Mouse (Mus musculus): ENCODE results near the gene Zfp512.
"Not testable (repeated sequence)": the region's sequence is repeated elsewhere in the genome, so short reads cannot be mapped to it uniquely, and the experiment has no call there.

Zfp512 gene

DNA sequence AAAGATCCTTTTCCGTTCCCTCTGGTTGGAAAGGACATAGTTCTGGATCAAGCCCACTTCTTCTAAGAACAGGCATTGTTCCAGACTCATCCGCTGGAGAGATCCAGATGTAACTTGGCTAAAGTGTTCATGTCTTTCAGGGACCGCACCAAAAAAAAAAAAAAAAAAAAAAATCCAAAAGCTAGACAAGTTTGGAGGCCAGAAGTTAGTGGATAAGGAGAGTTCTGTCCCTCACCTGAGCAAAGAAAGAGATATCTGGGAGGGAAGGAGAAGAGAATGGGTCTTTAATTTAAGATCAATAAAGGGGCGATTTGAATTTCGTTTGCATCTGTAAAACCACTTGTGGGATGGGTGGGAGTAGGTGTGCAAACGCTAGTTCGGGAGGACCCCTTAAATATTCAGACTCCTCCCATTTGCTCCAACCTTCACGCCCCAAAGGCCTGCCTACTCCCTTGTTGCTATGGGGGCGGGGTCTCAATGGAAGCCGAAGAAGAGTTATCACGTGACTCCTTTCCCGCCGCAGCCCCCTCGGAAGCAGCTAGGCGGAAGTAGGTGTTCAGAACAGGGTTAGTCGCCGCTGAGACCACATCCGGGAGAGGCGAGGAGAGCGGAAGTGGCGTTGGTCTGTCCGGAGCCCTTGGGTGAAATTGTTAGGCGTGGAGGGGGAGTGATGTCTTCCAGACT, at the start of gene Zfp512:
Zfp512 (plus strand) TSS at position 554 of the 684 bp plus-strand sequence.
- DNase-seq (ENCODE audit: low read depth): peak; percentile 88

DNA sequence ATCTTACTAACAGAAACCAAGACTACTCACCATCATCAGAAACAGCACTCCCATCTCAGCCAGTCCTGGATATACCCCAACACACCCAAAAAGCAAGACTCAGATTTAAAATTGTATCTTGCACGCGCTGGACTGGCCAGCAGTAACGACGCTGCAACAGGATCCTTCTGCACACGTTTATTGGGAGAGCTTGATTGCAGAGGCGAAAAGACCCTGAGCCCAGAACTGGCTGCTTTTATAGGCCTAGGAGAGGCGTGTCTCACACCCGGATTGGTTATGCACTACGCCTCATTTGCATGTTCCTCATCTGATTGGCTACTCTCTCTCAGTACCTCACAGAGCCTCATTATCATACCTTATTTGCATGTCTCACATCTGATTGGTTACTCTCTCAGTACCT, 17.5 kb upstream of the Zfp512 start:
- not testable (repeated sequence) for DNase-seq (ENCODE audit: low read depth)

DNA sequence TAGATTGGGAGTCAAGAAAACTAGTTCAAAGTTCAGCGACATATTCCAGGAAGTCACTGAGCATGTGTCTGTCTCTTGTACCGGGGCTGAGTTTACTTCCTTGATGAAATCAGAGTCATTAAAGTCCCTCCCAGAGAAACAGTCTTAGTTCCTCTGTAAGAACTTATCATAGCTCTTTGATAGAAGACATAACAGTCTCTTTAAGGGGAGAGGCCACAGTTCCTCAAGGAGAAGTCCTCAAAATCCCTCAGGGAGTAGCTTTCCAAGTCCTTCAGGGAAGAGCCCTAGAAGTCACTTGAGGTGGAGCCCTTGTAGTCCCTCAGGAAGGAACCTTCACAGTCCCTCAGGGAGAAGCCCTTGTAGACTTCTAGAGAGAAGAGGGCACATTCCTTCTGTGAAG, 895 bp upstream of the Zfp512 start:
- peak; percentile 44 for DNase-seq (ENCODE audit: low read depth)

DNA sequence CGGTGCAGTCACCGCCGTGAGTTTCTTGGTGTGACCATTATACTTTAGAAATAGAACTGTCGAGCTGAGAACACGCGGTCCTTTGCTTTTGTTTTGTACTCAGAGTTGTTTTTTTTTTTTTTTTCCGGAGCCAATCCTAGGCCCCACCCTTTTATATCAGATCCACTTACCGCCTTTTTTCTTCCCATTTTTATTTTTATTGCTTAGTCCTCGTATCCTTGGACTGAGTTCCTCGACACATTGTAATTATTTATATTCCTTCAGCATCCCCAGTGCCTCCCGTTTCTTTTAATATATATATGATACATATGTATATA, 289 bp downstream of the Zfp512 start:
- DNase-seq (ENCODE audit: low read depth): no peak

DNA sequence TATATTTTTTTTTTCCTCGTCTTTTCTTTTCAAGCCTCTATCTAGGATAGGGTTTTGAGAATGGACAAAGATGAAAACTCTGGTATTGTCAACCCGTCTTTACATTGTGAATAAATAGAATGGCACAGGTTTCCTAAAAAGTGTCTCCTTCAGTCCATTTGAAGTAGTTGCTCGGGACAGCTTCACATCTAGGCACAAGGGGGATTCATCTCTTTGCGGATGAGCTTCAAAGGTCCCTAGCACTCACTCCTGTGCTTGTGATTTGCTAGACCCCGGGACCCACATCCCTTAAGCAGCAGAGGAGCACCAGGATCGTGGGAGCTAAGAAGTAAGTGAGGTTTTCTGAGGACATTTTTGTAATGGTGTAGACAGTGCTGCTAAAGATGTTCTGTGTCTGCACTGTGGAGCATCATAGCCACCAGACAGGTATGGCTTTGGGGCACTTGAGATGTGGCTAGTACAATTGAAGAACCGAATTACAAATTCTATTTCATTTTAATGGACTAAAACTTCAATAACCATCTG, 717 bp downstream of the Zfp512 start:
- peak; percentile 28 for DNase-seq (ENCODE audit: low read depth)

DNA sequence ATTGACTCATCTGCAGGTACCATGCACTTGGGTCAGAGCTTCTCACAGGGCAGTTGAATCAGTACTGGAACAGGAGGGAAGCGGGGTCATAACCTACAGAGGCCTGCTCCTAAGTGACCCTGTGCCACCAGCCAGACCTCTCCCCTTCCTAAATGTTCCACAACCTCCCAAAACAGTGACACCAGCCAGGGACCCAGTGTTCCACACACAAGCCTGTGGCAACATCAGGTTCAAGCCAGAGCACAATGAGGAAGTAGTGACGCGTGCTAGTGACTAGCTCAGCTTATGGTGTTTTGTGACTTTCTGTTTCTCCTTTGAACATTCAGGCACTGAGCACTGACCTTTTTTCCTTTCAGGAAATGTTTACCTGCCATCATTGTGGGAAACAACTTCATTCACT, 15.6 kb downstream of the Zfp512 start:
- DNase-seq (ENCODE audit: low read depth): no peak

DNA sequence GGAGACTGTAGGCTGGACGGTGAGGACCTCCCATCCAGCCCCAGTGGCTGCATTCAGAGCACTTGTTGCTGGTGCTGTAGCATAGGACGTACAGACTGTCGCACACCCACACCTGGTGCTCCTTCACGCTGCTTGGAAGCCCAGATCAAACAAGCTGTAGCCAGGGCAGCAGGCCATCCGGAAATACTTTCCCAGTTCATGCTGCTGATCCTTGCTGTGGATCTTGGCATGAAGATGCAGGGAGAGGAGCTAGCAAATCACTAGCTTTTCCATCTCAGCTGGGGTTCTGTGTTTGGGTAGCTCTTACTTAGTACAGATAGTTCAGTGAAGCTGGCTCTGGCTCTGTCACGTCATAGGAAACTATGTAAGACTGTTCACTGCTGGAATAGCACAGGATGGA, 17.5 kb downstream of the Zfp512 start:
- no peak for DNase-seq (ENCODE audit: low read depth)

DNA sequence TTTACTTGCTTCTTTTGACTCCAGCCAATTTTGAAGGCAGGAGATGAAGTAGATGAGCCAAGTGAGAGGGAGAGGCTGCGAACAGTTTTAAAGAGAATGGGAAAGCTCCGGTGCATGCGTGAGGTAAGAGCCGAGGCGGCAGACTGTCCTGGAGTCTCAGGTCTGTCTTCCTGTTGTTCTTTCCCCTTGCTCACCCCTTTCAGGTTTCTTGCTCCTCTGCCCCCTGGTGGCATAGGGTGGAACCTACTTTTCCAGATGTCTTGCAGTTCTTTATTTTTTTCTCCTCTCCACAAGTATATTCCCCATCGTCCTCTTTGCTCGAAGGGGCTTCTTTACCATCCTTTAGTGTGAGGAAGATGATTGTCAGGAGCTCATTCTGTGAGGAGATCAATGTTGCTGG, 18.1 kb downstream of the Zfp512 start:
- DNase-seq (ENCODE audit: low read depth): peak; percentile 67

DNA sequence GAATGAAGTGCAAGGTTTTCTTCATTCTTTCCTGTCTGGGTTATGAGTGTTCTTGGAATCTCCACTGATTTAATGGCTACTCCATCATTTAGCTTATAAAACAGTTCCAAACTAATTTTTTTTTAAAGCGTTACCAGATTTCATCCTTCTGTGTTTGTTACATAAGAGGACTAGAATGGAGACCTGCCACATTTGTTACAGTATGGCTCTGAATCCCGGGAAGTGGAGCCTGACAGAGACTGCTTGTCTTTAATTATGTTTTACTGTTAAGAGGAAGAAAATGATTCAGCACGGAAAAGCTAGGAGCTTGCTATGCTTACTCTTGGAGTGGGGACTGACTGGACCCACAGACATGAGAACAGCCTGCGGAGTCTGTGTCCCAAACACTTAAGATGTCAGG, 28.3 kb downstream of the Zfp512 start:
- no peak for DNase-seq (ENCODE audit: low read depth)

DNA sequence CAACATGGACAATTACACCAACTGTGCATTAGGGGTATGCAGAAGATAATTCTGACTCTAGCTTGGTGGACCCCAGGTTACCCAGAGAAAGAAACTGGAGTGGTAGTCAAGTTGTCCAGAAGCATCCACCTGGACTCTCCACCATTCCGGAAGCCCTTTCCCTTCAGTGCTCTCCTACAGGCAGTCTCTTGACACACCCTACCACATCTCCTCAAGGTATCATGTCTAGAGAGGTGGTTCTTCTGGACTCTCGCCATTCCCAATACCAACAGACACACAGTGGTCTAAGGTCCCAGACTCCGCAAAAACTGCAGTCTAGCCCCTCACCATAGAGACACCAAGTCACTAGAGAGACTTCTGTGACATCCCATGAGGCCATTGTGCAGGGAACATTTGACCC, 33.2 kb downstream of the Zfp512 start, which contains the start of gene 4930548H24Rik:
4930548H24Rik (plus strand) TSS at position 301 of the 400 bp plus-strand sequence.
- DNase-seq (ENCODE audit: low read depth): no peak

DNA sequence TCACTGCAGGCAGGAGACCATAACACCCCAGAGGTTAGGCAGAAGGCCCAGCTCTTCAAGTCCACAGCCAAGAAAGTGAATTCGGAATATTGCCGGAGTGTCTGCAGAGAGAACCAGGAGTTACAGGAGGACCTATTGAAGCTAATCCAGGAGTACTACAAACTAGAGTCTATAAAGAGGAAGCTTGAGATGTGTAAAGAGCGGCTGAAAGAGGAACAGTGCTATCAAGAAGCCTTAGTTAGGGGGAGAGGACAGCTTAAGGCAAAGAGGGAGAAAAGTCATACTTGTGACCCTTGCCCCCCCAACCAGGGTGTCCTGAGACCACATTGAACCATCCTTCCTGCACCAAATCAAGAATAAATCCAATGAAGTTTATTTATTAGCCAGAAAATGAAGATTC, 35.7 kb downstream of the Zfp512 start:
- no peak for DNase-seq (ENCODE audit: low read depth)

DNA sequence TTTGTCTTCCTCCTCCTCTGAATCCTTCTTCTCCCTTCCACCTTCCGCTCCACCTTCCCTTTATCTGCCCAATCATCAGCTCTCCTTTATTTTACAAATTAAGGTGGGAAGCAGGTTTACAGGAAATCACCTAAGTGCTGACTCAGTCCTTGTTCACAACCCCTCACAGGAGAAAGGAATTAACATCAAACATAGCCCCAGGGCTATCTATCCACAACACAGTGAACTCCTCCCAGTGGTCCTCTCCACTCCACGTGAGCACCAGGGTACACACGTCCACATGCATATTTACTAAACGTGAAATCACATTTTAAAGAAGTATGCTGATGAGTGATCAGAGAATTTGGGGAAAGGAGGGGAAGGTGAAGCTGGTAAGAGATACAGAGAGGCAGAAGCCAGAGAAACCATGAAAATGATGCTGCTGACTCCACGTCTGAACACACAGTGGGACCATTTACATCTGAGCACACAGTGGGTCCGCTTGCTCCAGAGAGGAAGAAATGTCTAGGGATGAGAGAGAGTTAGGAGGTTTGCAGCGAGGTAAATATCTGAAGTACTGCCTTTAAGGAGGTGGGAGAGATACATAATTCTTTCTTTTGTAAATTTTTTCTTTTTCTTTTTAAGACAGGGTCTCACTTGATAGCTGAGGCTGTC, 37.0 kb downstream of the Zfp512 start:
- no peak for DNase-seq (ENCODE audit: low read depth)

DNA sequence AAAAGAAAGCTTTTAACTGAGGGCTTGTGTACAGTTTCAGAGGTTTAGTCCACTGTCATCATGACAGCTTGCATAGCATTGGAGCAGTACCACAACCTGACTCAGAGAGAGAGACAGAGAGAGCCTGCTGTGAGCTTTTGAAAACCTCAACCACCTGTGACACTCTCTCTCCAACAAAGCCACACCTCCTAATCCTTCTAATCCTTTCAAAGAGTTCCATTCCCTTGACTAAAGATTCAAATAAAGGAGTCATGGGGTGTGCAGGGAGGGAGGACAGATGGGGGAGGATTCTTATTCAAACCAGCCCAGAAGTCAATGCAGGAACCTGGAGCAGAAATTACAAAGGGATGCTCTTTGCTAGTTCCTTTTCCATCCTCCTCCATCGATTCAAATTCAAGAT, 39.8 kb downstream of the Zfp512 start:
- DNase-seq (ENCODE audit: low read depth): no peak

DNA sequence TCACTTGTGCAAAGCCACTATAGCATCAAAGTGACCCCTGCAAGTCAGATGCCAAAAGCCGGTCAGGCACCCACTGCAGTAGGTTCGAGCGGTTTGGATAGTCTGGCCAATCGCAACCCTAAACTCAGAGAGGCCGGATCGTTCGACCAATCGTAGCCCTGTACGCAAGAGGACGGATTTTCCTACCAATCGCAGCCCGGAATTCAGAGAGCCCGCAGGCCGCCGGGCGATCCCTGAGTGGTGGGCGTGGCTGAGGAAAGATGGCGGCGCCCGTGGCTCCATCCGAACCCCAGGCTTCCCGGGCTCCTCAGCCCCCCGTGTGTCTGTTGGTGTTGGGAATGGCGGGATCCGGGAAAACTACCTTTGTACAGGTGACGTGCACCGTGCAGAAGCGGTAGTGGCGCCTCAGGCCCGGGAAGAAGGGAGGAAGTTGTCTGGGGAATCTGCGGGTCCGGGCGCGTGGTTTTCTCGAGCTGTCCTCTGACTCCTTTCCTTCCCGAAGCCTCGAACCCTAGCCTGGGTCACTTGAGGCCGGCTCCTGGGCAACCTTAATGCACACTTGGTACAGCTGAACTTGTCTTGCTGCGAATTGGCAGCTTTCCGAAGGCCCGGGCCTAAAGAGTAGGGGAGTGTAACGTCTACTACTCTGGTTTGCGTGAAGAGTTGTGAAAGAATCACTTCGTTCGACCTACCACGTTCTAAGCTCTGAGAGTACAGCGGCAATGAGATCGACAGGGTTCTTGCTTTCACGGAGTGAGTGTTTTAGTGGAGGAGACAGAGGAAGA, 42.5 kb downstream of the Zfp512 start, which contains the start of gene Gpn1:
Gpn1 (plus strand) TSS at position 229 of the 785 bp plus-strand sequence.
- DNase-seq (ENCODE audit: low read depth): peak; percentile 86

DNA sequence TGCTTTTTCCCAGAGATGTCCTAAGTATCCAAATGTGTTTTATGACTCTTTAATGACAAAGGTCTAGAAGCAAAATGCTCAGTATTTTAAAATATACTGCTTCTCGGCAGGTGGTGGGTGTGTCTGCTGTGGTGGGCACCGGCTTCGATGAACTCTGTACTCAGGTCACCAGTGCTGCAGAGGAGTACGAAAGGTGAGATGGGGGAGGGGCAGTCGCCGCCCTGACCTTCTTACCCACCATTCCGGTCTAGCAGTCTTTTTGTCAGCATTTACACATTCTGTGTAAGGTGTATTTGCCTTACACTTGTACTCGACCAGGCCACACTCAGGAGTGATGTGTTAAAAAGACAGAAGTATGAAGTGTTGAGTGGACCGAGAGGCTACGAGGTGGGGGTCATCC, 52.6 kb downstream of the Zfp512 start:
- DNase-seq (ENCODE audit: low read depth): no peak

DNA sequence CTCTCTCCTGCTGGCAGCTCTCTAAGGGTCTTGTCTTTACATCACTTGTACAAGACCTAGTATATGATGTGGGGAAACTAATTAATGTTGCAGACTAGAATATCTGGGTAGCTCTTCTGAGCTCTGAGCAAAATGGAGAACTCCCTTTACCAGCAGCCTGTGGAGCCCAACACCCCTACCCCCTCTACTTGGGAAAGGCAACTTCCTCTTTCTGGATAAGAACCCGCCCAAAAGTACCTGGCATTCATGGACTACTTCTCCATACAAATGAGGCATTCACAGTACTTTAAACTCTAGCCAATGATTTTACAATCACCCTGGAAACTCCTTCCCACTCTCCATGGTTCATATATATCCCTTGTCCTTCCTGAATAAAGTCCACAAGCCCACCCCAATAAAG, 60.2 kb downstream of the Zfp512 start:
- no peak for DNase-seq (ENCODE audit: low read depth)

DNA sequence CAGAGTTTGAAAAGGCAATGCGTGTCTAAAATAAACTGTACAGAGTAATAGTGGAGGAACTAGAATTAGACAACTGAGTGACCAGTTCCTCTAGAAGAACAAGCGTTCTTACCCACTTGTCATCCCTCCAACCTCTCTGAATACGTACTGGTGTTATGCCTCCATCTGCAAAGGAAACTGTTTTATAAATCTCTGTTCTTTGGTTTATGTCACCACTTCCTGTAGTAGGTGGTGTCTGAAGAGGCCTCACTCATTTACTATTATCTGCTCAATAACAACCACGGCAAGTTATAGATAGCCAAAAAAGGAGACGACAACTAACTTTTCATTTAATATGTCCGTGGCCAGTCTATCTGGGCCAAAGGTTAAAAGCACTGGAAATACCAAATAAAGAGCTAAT, 68.3 kb downstream of the Zfp512 start:
- peak; percentile 69 for DNase-seq (ENCODE audit: low read depth)

DNA sequence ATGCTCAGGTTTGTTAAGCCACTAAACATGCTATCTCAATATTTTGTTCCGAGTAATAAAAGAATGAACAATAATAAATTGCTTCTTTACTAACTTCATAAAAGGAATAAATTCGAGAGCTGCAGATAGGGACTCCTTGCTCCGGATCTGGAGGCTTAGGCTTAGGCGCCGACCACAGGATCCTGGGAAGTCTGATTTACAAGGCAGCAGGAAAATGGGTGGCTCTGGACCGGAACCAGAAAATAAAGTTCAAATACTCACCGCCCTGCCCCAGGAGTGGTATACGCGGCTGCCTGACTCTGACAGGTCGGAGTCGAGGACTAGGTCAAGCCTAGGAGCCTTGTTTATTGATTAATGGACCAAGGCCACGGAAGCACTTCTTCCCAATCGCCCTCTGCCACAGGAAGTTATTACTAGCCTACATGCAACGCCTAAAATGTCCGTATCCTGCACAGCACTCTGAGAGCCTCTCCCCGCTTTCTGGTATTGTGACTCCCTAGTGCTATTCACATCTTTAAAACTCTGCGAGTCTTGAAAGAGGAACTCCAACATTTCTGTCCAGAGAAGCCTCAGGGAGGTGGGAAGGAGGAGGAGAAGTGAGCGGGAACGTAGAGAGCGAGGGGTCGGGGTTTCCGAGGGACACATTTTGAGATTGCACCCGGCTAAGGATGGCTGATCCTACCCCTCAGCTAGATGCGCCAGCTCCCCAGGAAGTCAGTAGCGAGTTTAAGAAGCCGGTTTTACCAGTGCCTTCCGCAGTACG, 74.3 kb downstream of the Zfp512 start, which contains the start of gene Slc4a1ap:
Slc4a1ap (plus strand) TSS at position 642 of the 763 bp plus-strand sequence.
- DNase-seq (ENCODE audit: low read depth): peak; percentile 94

DNA sequence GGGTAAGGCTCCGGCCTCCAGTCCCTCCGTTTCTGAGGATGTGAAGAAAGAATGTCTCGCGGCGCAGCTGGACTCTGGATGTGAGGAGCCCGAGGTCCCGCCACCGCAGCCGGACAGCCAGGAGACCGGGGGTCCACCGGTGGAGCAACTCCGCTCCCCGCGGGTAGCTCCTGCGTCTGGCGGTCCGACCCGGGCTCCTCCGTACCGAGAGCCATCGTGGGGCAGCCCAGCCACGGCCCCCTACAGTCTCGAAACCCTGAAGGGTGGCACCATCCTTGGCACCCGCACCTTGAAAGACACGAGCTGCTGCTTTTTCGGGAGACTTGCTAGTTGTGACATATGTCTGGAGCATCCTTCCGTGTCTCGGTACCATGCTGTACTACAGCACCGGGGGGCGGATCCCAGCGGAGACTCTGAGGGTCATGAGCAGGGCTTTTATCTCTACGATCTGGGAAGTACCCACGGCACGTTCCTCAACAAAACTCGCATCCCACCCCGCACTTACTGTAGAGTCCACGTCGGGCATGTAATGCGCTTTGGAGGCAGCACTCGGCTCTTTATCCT, 75.0 kb downstream of the Zfp512 start:
- DNase-seq (ENCODE audit: low read depth): no peak

DNA sequence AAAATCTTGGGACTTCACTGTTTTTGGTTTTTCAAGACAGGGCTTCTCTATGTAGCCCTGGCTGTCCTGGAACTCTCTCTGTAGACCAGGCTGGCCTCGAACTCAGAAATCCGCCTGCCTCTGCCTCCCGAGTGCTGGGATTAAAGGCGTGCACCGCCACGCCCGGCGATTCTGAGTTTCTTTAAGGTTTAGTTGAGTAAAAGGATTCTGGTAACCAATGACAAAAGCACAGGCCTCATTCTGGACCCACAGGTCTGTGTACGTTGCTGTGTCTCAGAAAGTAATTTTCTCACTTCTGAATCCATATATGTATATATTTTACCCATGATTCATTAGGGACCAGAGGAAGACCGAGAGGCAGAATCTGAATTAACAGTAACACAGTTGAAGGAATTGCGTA, 75.5 kb downstream of the Zfp512 start, which contains the start of gene Supt7l:
Supt7l (minus strand) TSS at position 101 of the 400 bp plus-strand sequence.
- DNase-seq (ENCODE audit: low read depth): not testable (repeated sequence)

DNA sequence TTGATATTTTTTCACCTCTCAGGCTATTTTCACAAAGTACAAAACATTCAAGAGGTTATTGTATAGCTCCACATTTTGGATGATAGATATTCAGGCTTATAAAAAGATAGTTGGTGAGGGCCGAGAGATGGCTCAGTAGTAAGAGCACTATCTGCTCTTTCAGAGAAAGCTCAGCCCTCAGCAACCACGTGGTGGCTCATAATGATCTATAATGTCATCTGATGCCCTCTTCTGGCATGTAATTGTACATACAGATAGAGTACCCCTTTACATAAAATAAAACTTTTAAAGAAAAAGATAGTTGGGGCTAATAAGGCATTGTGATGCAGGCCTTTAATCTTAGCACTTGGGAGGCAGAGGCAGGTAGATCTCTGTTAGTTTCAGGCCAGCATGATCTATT, 76.3 kb downstream of the Zfp512 start:
- peak; percentile 51 for DNase-seq (ENCODE audit: low read depth)
